Mouse (Mus musculus): ENCODE results near the gene Hand1. TPM values are rescaled to one million over a fixed set of nuclear protein-coding genes. Genes with fewer than 3 reads are reported as not detected.
A peak's percentile ranks its signal among the peaks of the same experiment; 100 is the strongest.
"Not testable (repeated sequence)": the region's sequence is repeated elsewhere in the genome, so short reads cannot be mapped to it uniquely, and the experiment has no call there.

Gene Hand1
- polyA plus RNA-seq, 1 experiment from 2014 or later: 0.18 TPM

GRCm38 (mm10) chr11:57828955-57829870 is 3.4 kb downstream of the Hand1 start:
- Histone ChIP-seq H3K27me3 (ENCODE audit: control insufficient read depth, insufficient read depth, low read depth, low read length) (peaks cover 86% of the 10 kb centered on the region), H3K4me2 (ENCODE audit: low read depth, low read length) (no peak overlapping the region), H3K9me3 (replicated peaks; ENCODE audit: control insufficient read depth, low read length) (no peaks in the 10 kb centered on the region), H3K4me1 (ENCODE audit: control insufficient read depth, low read depth, low read length) (no peaks in the 10 kb centered on the region; the same call in 1 of the 2 replicates), H3K9ac (ENCODE audit: low read depth, low read length) (no peak overlapping the region), H3K36me3 (ENCODE audit: control insufficient read depth, insufficient read depth) (no peaks in the 10 kb centered on the region), H3K4me3 (ENCODE audit: low read depth, low read length) (no peak overlapping the region), H3K27ac (ENCODE audit: low read length) (no peak overlapping the region)
- ATAC-seq (ENCODE audit: low read depth): no peak
- WGBS (ENCODE audit: insufficient replicate concordance): 3% methylated on average over 53 of the region's 53 CpGs

DNA sequence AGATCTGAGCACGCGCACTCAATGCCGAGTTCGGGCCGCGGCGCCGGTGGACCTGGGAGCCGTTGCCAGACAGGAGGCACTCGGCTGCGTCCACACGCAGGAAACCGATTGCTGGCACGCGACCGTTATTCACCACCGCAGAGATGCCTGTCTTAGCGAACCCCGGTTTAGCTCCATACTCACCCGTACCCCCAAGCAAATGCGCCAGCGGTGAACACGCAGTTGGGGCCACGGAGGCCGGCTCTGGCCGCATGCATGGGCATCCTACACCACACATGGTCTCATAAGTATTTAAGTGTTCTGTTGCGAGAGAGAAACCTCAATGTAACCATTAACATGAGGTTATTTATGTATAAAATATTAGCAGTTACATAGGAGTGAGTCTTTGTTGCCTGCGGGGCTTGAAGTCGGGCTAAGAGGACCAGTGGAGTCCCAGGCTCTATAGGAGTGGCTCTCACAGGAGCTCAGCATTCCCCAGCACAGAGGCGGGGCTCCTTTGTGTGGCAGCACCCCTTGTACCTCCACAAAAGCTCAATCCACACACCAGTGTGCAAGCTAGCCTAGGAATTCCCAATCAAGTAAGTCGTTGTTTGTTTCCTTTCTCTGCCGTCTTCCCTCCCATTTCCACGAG is 4.6 kb downstream of the Hand1 start:
- Histone ChIP-seq H3K4me1 (ENCODE audit: control insufficient read depth, low read depth, low read length) (no peaks in the 10 kb centered on the region; the same call in 1 of the 2 replicates), H3K4me2 (ENCODE audit: low read depth, low read length) (peak overlapping the region; percentile 19; the same call in 1 of the 2 replicates), H3K27me3 (ENCODE audit: control insufficient read depth, insufficient read depth, low read depth, low read length) (peaks cover 74% of the 10 kb centered on the region), H3K9me3 (replicated peaks; ENCODE audit: control insufficient read depth, low read length) (no peaks in the 10 kb centered on the region), H3K9ac (ENCODE audit: low read depth, low read length) (no peak overlapping the region), H3K36me3 (ENCODE audit: control insufficient read depth, insufficient read depth) (no peaks in the 10 kb centered on the region), H3K27ac (ENCODE audit: low read length) (no peak overlapping the region), H3K4me3 (ENCODE audit: low read depth, low read length) (peak overlapping the region; percentile 13; the same call in 1 of the 2 replicates)
- ATAC-seq (ENCODE audit: low read depth): no peak
- 2% methylated on average over 33 of the region's 33 CpGs for WGBS (ENCODE audit: insufficient replicate concordance)

GRCm38 (mm10) chr11:57827048-57827914 is 5.3 kb downstream of the Hand1 start:
- Histone ChIP-seq H3K36me3 (ENCODE audit: control insufficient read depth, insufficient read depth) (no peaks in the 10 kb centered on the region), H3K27me3 (ENCODE audit: control insufficient read depth, insufficient read depth, low read depth, low read length) (peaks cover 66% of the 10 kb centered on the region), H3K9ac (ENCODE audit: low read depth, low read length) (no peak overlapping the region), H3K4me3 (ENCODE audit: low read depth, low read length) (peak overlapping the region; percentile 13; the same call in 1 of the 2 replicates), H3K9me3 (replicated peaks; ENCODE audit: control insufficient read depth, low read length) (no peaks in the 10 kb centered on the region), H3K4me1 (ENCODE audit: control insufficient read depth, low read depth, low read length) (no peaks in the 10 kb centered on the region; the same call in 1 of the 2 replicates), H3K27ac (ENCODE audit: low read length) (no peak overlapping the region), H3K4me2 (ENCODE audit: low read depth, low read length) (peak overlapping the region; percentile 19; the same call in 1 of the 2 replicates)
- no peak for ATAC-seq (ENCODE audit: low read depth)
- 2% methylated on average over 41 of the region's 41 CpGs for WGBS (ENCODE audit: insufficient replicate concordance)

DNA sequence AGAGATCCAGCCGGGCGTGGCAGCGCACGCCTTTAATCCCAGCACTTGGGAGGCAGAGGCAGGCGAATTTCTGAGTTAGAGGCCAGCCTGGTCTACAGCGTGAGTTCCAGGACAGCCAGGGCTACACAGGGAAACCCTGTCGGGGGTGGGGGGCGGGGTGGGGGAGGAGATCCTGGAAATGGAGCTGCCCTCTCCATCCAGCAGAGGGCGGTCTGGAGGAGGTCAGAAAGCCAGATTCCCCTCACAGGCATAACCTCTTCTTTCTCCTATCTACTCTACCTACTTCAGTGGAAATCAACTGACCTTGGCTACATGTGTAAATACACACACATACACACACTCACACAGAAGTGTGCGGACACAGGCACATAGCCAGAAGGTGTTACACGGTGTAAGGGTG is 7.4 kb downstream of the Hand1 start:
- 46% methylated on average over 11 of the region's 11 CpGs for WGBS (ENCODE audit: insufficient replicate concordance)
- not testable (repeated sequence) for H3K9ac ChIP-seq (ENCODE audit: low read depth, low read length); H3K4me3 ChIP-seq (ENCODE audit: low read depth, low read length); H3K4me1 ChIP-seq (ENCODE audit: control insufficient read depth, low read depth, low read length); ATAC-seq (ENCODE audit: low read depth); H3K36me3 ChIP-seq (ENCODE audit: control insufficient read depth, insufficient read depth); H3K4me2 ChIP-seq (ENCODE audit: low read depth, low read length); H3K27ac ChIP-seq (ENCODE audit: low read length); H3K9me3 ChIP-seq (replicated peaks; ENCODE audit: control insufficient read depth, low read length)
- peaks cover 46% of the 10 kb centered on the region for H3K27me3 ChIP-seq (ENCODE audit: control insufficient read depth, insufficient read depth, low read depth, low read length)

GRCm38 (mm10) chr11:57823714-57824113 is 8.9 kb downstream of the Hand1 start:
- 37% methylated on average over 7 of the region's 7 CpGs for WGBS (ENCODE audit: insufficient replicate concordance)
- Histone ChIP-seq H3K27me3 (ENCODE audit: control insufficient read depth, insufficient read depth, low read depth, low read length) (peaks cover 31% of the 10 kb centered on the region), H3K9me3 (replicated peaks; ENCODE audit: control insufficient read depth, low read length) (no peaks in the 10 kb centered on the region), H3K4me1 (ENCODE audit: control insufficient read depth, low read depth, low read length) (no peaks in the 10 kb centered on the region; the same call in 1 of the 2 replicates), H3K4me2 (ENCODE audit: low read depth, low read length) (no peak overlapping the region), H3K36me3 (ENCODE audit: control insufficient read depth, insufficient read depth) (no peaks in the 10 kb centered on the region), H3K27ac (ENCODE audit: low read length) (no peak overlapping the region), H3K4me3 (ENCODE audit: low read depth, low read length) (no peak overlapping the region), H3K9ac (ENCODE audit: low read depth, low read length) (no peak overlapping the region)
- no peak for ATAC-seq (ENCODE audit: low read depth)

- not testable (repeated sequence) for H3K36me3 ChIP-seq (ENCODE audit: control insufficient read depth, insufficient read depth); ATAC-seq (ENCODE audit: low read depth); H3K27ac ChIP-seq (ENCODE audit: low read length); H3K9ac ChIP-seq (ENCODE audit: low read depth, low read length); H3K4me1 ChIP-seq (ENCODE audit: control insufficient read depth, low read depth, low read length); H3K4me2 ChIP-seq (ENCODE audit: low read depth, low read length); H3K9me3 ChIP-seq (replicated peaks; ENCODE audit: control insufficient read depth, low read length); H3K4me3 ChIP-seq (ENCODE audit: low read depth, low read length)
- 76% methylated on average over 2 of the region's 2 CpGs for WGBS (ENCODE audit: insufficient replicate concordance)
- H3K27me3 ChIP-seq (ENCODE audit: control insufficient read depth, insufficient read depth, low read depth, low read length): peaks cover 25% of the 10 kb centered on the region
Observed at GRCm38 (mm10) chr11:57823159-57823558, 9.5 kb downstream of the Hand1 start.

GRCm38 (mm10) chr11:57819999-57820581 is 12.5 kb downstream of the Hand1 start:
- 18% methylated on average over 9 of the region's 9 CpGs for WGBS (ENCODE audit: insufficient replicate concordance)
- Histone ChIP-seq H3K27me3 (ENCODE audit: control insufficient read depth, insufficient read depth, low read depth, low read length) (no peaks in the 10 kb centered on the region; the same call in 1 of the 2 replicates), H3K9ac (ENCODE audit: low read depth, low read length) (no peak overlapping the region), H3K36me3 (ENCODE audit: control insufficient read depth, insufficient read depth) (no peaks in the 10 kb centered on the region), H3K9me3 (replicated peaks; ENCODE audit: control insufficient read depth, low read length) (no peaks in the 10 kb centered on the region), H3K4me1 (ENCODE audit: control insufficient read depth, low read depth, low read length) (no peaks in the 10 kb centered on the region), H3K4me3 (ENCODE audit: low read depth, low read length) (no peak overlapping the region), H3K27ac (ENCODE audit: low read length) (no peak overlapping the region), H3K4me2 (ENCODE audit: low read depth, low read length) (no peak overlapping the region)
- no peak for ATAC-seq (ENCODE audit: low read depth)

GRCm38 (mm10) chr11:57818189-57818588 is 14.4 kb downstream of the Hand1 start:
- Histone ChIP-seq H3K27me3 (ENCODE audit: control insufficient read depth, insufficient read depth, low read depth, low read length) (no peaks in the 10 kb centered on the region), H3K4me3 (ENCODE audit: low read depth, low read length) (no peak overlapping the region), H3K9me3 (replicated peaks; ENCODE audit: control insufficient read depth, low read length) (no peaks in the 10 kb centered on the region), H3K4me2 (ENCODE audit: low read depth, low read length) (no peak overlapping the region), H3K4me1 (ENCODE audit: control insufficient read depth, low read depth, low read length) (no peaks in the 10 kb centered on the region), H3K27ac (ENCODE audit: low read length) (no peak overlapping the region), H3K36me3 (ENCODE audit: control insufficient read depth, insufficient read depth) (no peaks in the 10 kb centered on the region), H3K9ac (ENCODE audit: low read depth, low read length) (no peak overlapping the region)
- 62% methylated on average over 4 of the region's 4 CpGs for WGBS (ENCODE audit: insufficient replicate concordance)
- ATAC-seq (ENCODE audit: low read depth): no peak
